Mouse (Mus musculus) limb, embryonic 12.5 days (tissue): ENCODE measurements around the gene Grm3. TPM values are rescaled to one million over a fixed set of nuclear protein-coding genes. Genes with fewer than 3 reads are reported as not detected.

Source experiments
- ATAC-seq: fragments of 200-750 bp; cut with Nextera tagmentation; 2 replicates; pipeline ENCODE4 v1.8.0; 2017; ENCODE audit warnings: low read depth, moderate TSS enrichment; ENCODE audit not compliant: insufficient number of reproducible peaks, insufficient read depth, low FRiP score, low TSS enrichment
- H3K27ac ChIP-seq: fragments of 300-500 bp; sonication (generic); 2 replicates; pipeline ENCODE4 v1.5.1; 2016; ENCODE audit warnings: mild to moderate bottlenecking, moderate library complexity
- H3K27me3 ChIP-seq: fragments of 300-500 bp; sonication (generic); 2 replicates; pipeline ENCODE4 v1.6.1; 2016; ENCODE audit warnings: mild to moderate bottlenecking, moderate library complexity
- H3K36me3 ChIP-seq: fragments of 300-500 bp; sonication (generic); 2 replicates; pipeline ENCODE4 v1.6.1; 2016; ENCODE audit warnings: mild to moderate bottlenecking, moderate library complexity
- H3K4me1 ChIP-seq: fragments of 300-500 bp; sonication (generic); replicated peaks from 2 replicates; pipeline ENCODE4 v1.6.1; 2016
- H3K4me2 ChIP-seq: fragments of 300-500 bp; sonication (generic); 2 replicates; pipeline ENCODE4 v1.6.1; 2016; ENCODE audit warnings: mild to moderate bottlenecking, moderate library complexity
- H3K4me3 ChIP-seq: fragments of 300-500 bp; sonication (generic); replicated peaks from 2 replicates; pipeline ENCODE4 v1.5.1; 2016; ENCODE audit warnings: mild to moderate bottlenecking
- H3K9ac ChIP-seq: fragments of 300-500 bp; sonication (generic); replicated peaks from 2 replicates; pipeline ENCODE4 v1.6.1; 2016; ENCODE audit warnings: mild to moderate bottlenecking, moderate library complexity
- H3K9me3 ChIP-seq: fragments of 300-500 bp; sonication (generic); 2 replicates; pipeline ENCODE4 v1.6.1; 2016; ENCODE audit warnings: mild to moderate bottlenecking, moderate library complexity
- WGBS: fragments of 180-500 bp; shearing (Covaris S2); methylation state at CpG from one replicate; pipeline ENCODE4 v1.1.7; 2016; 5-methylcytosine and 5-hydroxymethylcytosine counted together
- polyA plus RNA-seq: library from polyadenylated mRNA; unstranded; fragments of >200 nt; fragmentation: Nextera tagmentation; extraction: Ambion mirVana; gene quantifications from 2 replicates; pipeline ENCODE4 v1.2.1, GENCODE M21; 2016

The Grm3 gene
- 0.37 and 0.39 TPM in 2 replicates for polyA plus RNA-seq

GRCm38 (mm10) chr5:9724956-9725600 is at the start of gene Grm3:
TSS of gene Grm3 (minus strand) at chr5:9725170.
- Histone ChIP-seq H3K9ac (peak within 1 kb of the TSS; percentile 50), H3K4me2 (peak within 1 kb of the TSS; percentile 89), H3K4me1 (peaks cover 12% of the 10 kb centered on the region; the same call in 1 of the 2 replicates), H3K4me3 (peak within 1 kb of the TSS; percentile 47), H3K36me3 (no peaks in the 10 kb centered on the region), H3K9me3 (no peaks in the 10 kb centered on the region), H3K27me3 (peaks cover 25% of the 10 kb centered on the region), H3K27ac (no peak within 1 kb of the TSS)
- under 1% methylated on average over 25 of the region's 25 CpGs for WGBS
- peak; percentile 49; the same call in 1 of the 2 replicates for ATAC-seq

GRCm38 (mm10) chr5:9755751-9756150 is 30.8 kb upstream of the Grm3 start:
- no peak overlapping the region for H3K4me3 ChIP-seq
- H3K4me1 ChIP-seq = no peaks in the 10 kb centered on the region
- no peak overlapping the region for H3K9ac ChIP-seq
- ATAC-seq = no peak
- no peaks in the 10 kb centered on the region for H3K27me3 ChIP-seq
- H3K27ac ChIP-seq = no peak overlapping the region
- WGBS = 72% methylated on average over 2 of the region's 2 CpGs
- H3K4me2 ChIP-seq = no peak overlapping the region
- H3K9me3 ChIP-seq = no peaks in the 10 kb centered on the region
- H3K36me3 ChIP-seq = no peaks in the 10 kb centered on the region

- no peak overlapping the region for H3K27ac ChIP-seq
- 72% methylated on average over 5 of the region's 5 CpGs for WGBS
- H3K4me1 ChIP-seq = no peaks in the 10 kb centered on the region
- no peak for ATAC-seq
- no peaks in the 10 kb centered on the region for H3K36me3 ChIP-seq
- no peaks in the 10 kb centered on the region for H3K27me3 ChIP-seq
- no peaks in the 10 kb centered on the region for H3K9me3 ChIP-seq
- H3K4me3 ChIP-seq = no peak overlapping the region
- no peak overlapping the region for H3K4me2 ChIP-seq
- no peak overlapping the region for H3K9ac ChIP-seq
These were observed 23.2 kb upstream of the Grm3 start for GRCm38 (mm10) chr5:9748184-9748583.

- Histone ChIP-seq H3K4me1 (no peaks in the 10 kb centered on the region), H3K4me3 (no peak overlapping the region), H3K4me2 (no peak overlapping the region), H3K27ac (no peak overlapping the region), H3K36me3 (no peaks in the 10 kb centered on the region), H3K9ac (no peak overlapping the region), H3K9me3 (no peaks in the 10 kb centered on the region), H3K27me3 (no peaks in the 10 kb centered on the region)
- no peak for ATAC-seq
- WGBS = 89% methylated on average over 5 of the region's 5 CpGs
These were observed 19.1 kb upstream of the Grm3 start for GRCm38 (mm10) chr5:9744120-9744519.

GRCm38 (mm10) chr5:9725601-9726268 is 765 bp upstream of the Grm3 start:
- H3K27ac ChIP-seq = no peak overlapping the region
- no peaks in the 10 kb centered on the region for H3K36me3 ChIP-seq
- H3K4me3 ChIP-seq = peak overlapping the region; percentile 47
- WGBS = 0% methylated on average over 22 of the region's 22 CpGs
- H3K9me3 ChIP-seq = no peaks in the 10 kb centered on the region
- H3K4me1 ChIP-seq = peaks cover 12% of the 10 kb centered on the region; the same call in 1 of the 2 replicates
- H3K9ac ChIP-seq = peak overlapping the region; percentile 50
- ATAC-seq = peak; percentile 80
- peak overlapping the region; percentile 89 for H3K4me2 ChIP-seq
- H3K27me3 ChIP-seq = peaks cover 25% of the 10 kb centered on the region

- peaks cover 21% of the 10 kb centered on the region for H3K27me3 ChIP-seq
- H3K4me3 ChIP-seq = peak overlapping the region; percentile 47
- no peak overlapping the region for H3K27ac ChIP-seq
- no peak for ATAC-seq
- H3K36me3 ChIP-seq = no peaks in the 10 kb centered on the region
- peaks cover 12% of the 10 kb centered on the region; the same call in 1 of the 2 replicates for H3K4me1 ChIP-seq
- H3K9ac ChIP-seq = peak overlapping the region; percentile 50
- H3K9me3 ChIP-seq = no peaks in the 10 kb centered on the region
- peak overlapping the region; percentile 89 for H3K4me2 ChIP-seq
- WGBS = 14% methylated on average over 13 of the region's 13 CpGs
These were observed 549 bp downstream of the Grm3 start for GRCm38 (mm10) chr5:9724287-9724955.

- ATAC-seq = no peak
- Histone ChIP-seq H3K4me3 (no peak overlapping the region), H3K36me3 (no peaks in the 10 kb centered on the region), H3K9ac (no peak overlapping the region), H3K4me2 (no peak overlapping the region), H3K9me3 (no peaks in the 10 kb centered on the region), H3K27ac (no peak overlapping the region), H3K4me1 (peaks cover 12% of the 10 kb centered on the region; the same call in 1 of the 2 replicates), H3K27me3 (peaks cover 21% of the 10 kb centered on the region)
These were observed 3.8 kb downstream of the Grm3 start for GRCm38 (mm10) chr5:9721136-9721535.

GRCm38 (mm10) chr5:9716295-9716694 is 8.7 kb downstream of the Grm3 start:
- no peaks in the 10 kb centered on the region for H3K27me3 ChIP-seq
- H3K36me3 ChIP-seq = no peaks in the 10 kb centered on the region
- H3K4me3 ChIP-seq = no peak overlapping the region
- H3K4me1 ChIP-seq = no peaks in the 10 kb centered on the region
- no peak overlapping the region for H3K27ac ChIP-seq
- ATAC-seq = no peak
- no peak overlapping the region for H3K9ac ChIP-seq
- WGBS = 89% methylated on average over 5 of the region's 5 CpGs
- 0 out of 2 replicates have a peak, but pooled peaks cover 4% of the 10 kb centered on the region for H3K9me3 ChIP-seq
- H3K4me2 ChIP-seq = no peak overlapping the region

- H3K9me3 ChIP-seq = no peaks in the 10 kb centered on the region
- H3K4me2 ChIP-seq = no peak overlapping the region
- H3K36me3 ChIP-seq = no peaks in the 10 kb centered on the region
- H3K4me3 ChIP-seq = no peak overlapping the region
- 94% methylated on average over 1 of the region's 1 CpGs for WGBS
- no peaks in the 10 kb centered on the region for H3K4me1 ChIP-seq
- no peak overlapping the region for H3K27ac ChIP-seq
- H3K9ac ChIP-seq = no peak overlapping the region
- no peak for ATAC-seq
- no peaks in the 10 kb centered on the region for H3K27me3 ChIP-seq
These were observed 17.9 kb downstream of the Grm3 start for GRCm38 (mm10) chr5:9707096-9707495.

- H3K27me3 ChIP-seq = no peaks in the 10 kb centered on the region
- ATAC-seq = no peak
- H3K4me2 ChIP-seq = no peak overlapping the region
- no peak overlapping the region for H3K9ac ChIP-seq
- no peaks in the 10 kb centered on the region for H3K36me3 ChIP-seq
- no peak overlapping the region for H3K4me3 ChIP-seq
- no peak overlapping the region for H3K27ac ChIP-seq
- 40% methylated on average over 3 of the region's 3 CpGs for WGBS
- no peaks in the 10 kb centered on the region for H3K9me3 ChIP-seq
- no peaks in the 10 kb centered on the region for H3K4me1 ChIP-seq
These were observed 21.5 kb downstream of the Grm3 start for GRCm38 (mm10) chr5:9703385-9704009.
